Mouse (Mus musculus) layer of hippocampus, adult 9-11 months (tissue): ENCODE data around the gene Olfr972.
"Not testable (repeated sequence)": the region's sequence is repeated elsewhere in the genome, so short reads cannot be mapped to it uniquely, and the experiment has no call there.

Experiments used
- DNase-seq: peaks from one replicate; pipeline ENCODE4 v3.0.0; 2022

Olfr972 gene

DNA sequence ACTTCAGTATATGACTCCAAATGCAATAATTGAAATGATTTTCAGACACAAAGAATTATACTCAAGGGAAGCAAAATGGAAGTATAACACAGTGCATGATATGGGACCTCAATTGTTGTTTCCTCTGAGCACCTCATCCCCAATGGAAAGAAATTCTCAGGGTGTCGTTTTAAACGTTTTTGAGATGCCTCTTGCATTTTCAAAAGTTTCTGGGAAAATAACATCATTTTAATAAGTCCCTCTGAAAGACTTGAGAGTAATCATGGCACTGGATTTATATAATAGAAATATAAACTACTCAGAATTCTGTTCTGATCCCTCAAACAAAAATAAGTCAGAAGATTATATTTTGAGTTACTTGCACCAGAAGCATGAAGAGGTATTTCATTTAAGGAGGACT is at the start of gene Olfr972:
Olfr972 (plus strand) TSS at position 301 of the 400 bp plus-strand sequence.
- DNase-seq, result no peak

DNA sequence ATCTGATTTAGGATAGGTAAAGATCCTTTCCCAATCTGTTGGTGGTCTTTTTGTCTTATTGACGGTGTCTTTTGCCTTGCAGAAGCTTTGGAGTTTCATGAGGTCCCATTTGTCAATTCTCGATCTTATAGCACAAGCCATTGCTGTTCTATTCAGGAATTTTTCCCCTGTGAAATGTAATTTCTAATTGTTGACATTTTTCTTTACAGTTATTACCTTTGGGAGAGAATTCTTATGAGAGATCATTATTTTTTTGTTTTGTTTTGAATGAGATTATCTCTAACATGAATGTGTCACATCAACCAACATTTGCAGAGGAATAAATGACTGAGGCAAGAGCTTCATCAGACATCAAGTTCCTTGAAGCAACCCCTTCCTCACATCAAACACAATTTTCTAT is 29.6 kb upstream of the Olfr972 start, which contains the start of gene Olfr971:
Olfr971 (plus strand) TSS at position 301 of the 400 bp plus-strand sequence.
- DNase-seq, result not testable (repeated sequence)

DNA sequence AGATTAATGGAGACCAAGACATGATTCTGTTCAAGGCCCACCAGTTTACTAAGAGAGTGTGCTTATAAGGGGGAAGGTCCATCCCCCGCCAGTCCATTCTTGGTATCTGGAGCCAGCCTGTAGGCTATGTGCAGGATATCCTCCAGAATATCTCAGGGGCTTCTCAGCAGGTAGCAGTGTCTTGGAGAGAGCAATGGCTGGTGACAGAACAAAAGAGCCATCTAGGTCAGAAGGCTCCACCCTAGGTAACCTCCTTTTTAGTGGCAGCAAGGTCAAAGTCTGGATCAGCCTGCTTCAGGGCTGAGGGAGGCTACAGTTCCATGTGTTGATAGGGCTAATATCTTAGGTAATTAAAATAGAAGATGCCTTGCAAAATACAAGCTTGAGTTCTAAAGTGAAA is 5.8 kb downstream of the Olfr972 start:
- DNase-seq, result not testable (repeated sequence)

DNA sequence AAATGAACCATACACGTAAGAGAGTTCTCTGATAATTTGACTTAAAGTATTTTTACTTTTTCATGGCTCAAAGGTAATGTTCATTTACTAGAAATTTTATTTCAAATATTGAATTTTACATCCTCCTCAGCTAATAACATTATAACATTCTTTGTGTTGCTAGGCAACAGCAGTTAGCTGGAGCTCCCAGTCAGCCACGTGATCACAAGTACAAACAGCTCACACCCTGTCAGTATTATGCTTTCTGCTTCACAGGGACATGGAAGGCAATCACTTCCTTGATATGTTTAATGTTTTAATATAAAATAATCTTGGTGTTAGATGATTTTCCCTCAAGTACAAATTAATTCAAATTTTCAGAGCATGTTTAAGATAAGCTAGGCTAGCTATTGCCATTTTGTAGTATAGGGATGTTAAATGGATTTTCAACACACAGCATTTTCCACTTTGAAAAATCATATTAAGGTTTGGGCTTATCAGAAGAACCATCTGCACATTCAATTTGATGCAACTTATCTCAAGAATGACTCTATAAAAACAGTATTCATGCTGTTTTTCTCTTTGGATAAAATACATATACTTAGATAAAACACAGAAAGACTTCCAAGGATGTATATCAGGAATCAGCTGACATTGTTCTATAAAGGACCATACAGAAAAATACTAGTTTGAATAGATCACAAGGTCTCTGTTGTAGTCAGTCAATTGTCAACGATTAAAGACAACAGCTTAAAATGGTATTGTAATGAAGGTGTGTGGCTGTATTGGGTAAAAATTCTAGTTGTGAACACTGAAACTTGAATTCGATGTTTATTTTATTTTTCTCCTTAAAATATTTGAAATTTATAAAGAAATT is 11.5 kb downstream of the Olfr972 start:
- DNase-seq, result not testable (repeated sequence)

DNA sequence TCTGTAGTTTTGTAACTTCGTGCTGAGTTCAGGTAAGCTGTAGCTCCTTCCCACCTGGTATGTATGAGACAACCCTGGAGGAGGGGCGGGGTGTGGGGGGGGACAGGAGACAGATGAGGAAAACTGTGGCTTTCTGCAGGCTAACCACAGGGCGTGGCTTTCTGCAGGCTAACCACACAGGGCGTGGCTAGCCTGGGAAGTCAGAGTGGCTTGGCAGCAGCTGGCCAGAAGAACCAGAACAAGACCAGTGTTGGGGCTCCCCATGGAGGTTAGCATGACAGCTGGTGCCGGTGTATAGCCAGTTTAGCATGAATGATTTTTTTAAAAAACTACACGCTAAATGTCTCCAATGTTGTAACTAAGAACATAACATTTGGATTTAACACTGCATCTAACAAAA is 38.9 kb downstream of the Olfr972 start:
- DNase-seq, result no peak

DNA sequence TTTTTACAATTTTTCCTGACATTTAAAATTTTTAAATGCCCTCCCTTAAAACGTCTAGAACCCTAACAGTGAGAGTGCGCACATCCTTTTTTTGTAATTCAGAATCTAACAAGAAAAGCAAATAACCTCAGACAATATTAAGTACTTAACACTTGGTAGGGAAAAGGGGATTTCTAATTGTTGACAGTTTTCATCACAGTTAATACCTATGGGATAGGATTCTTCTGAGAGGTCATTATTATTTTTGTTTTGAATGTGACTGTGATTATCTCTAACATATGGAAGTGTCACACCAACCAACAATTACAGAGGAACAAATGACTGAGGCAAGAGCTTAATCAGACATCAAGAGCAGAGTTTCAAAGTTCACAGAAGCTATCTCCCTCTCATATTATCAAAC is 40.8 kb downstream of the Olfr972 start, which contains the start of gene Olfr229:
Olfr229 (plus strand) TSS at position 301 of the 400 bp plus-strand sequence.
- no peak for DNase-seq

DNA sequence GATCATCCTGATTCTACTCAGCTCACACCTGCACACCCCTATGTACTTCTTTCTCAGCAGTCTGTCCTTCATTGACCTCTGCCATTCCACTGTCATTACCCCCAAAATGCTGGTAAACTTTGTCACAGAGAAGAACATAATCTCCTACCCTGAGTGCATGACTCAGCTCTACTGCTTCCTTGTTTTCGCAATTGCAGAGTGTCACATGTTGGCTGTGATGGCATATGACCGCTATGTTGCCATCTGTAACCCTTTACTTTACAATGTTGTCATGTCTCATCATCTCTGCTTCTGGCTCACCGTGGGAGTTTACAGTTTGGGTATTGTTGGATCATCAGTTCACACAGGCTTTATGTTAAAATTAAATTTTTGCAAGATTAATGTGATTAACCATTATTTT is 43.7 kb downstream of the Olfr972 start:
- no peak for DNase-seq
